Mouse (Mus musculus) ES-E14 (cell line): Measurements from ENCODE around the gene Itgae. TPM values are rescaled to one million over a fixed set of nuclear protein-coding genes. Genes with fewer than 3 reads are reported as not detected.

Source experiments
- DNase-seq: peaks from one replicate; pipeline ENCODE4 v3.0.0-alpha.2; 2013; ENCODE audit warnings: low read depth, low spot score
- H3K27ac ChIP-seq: 2 replicates; pipeline ENCODE4 v1.5.1; 2012; ENCODE audit warnings: low read depth, mild to moderate bottlenecking, low read length, moderate library complexity, mixed read lengths; ENCODE audit not compliant: poor library complexity, insufficient read depth, severe bottlenecking
- H3K36me3 ChIP-seq: 2 replicates; pipeline ENCODE4 v1.6.1; 2012; ENCODE audit warnings: mild to moderate bottlenecking, low read length, moderate library complexity, mixed read lengths; ENCODE audit not compliant: control insufficient read depth, poor library complexity, insufficient read depth, severe bottlenecking
- H3K4me1 ChIP-seq, 2 experiments: fragments of 150-350 bp in 1 of 2; sonication (generic) in 1 of 2; 2 replicates each; pipeline ENCODE4 v1.6.1; 2012; ENCODE audit warnings: low read length in 2 of 2, mild to moderate bottlenecking in 1 of 2, mixed read lengths in 1 of 2; ENCODE audit not compliant: control insufficient read depth in 2 of 2, insufficient read depth in 2 of 2, poor library complexity in 1 of 2
- H3K4me3 ChIP-seq, 2 experiments: fragments of 150-350 bp in 1 of 2; sonication (generic) in 1 of 2; 2 replicates each; pipeline ENCODE4 v1.5.1; 2012; ENCODE audit warnings: low read length in 2 of 2, low read depth in 1 of 2, mild to moderate bottlenecking in 1 of 2, mixed read lengths in 1 of 2; ENCODE audit not compliant: insufficient read depth in 1 of 2, poor library complexity in 1 of 2, severe bottlenecking in 1 of 2
- H3K9ac ChIP-seq: 2 replicates; pipeline ENCODE4 v1.6.1; 2012; ENCODE audit warnings: low read depth, mild to moderate bottlenecking, low read length, mixed read lengths; ENCODE audit not compliant: poor library complexity, insufficient read depth, severe bottlenecking
- H3K9me3 ChIP-seq: fragments of 150-350 bp; sonication (generic); 2 replicates; pipeline ENCODE4 v1.6.1; 2012; ENCODE audit warnings: low read depth, mild to moderate bottlenecking, low read length; ENCODE audit not compliant: control insufficient read depth, insufficient read depth
- CHD2 ChIP-seq: IDR thresholded peaks from 2 replicates; pipeline ENCODE4 v1.6.1; 2014; ENCODE audit warnings: mild to moderate bottlenecking, low read depth, low read length, inconsistent platforms
- HCFC1 ChIP-seq: IDR thresholded peaks from 2 replicates; pipeline ENCODE4 v1.6.1; 2012; ENCODE audit warnings: low read length, inconsistent platforms, borderline replicate concordance; ENCODE audit not compliant: insufficient read depth
- MAFK ChIP-seq: IDR thresholded peaks from 2 replicates; pipeline ENCODE4 v1.6.1; 2014; ENCODE audit warnings: mild to moderate bottlenecking, low read depth, low read length, inconsistent platforms; ENCODE audit not compliant: insufficient read depth
- ZC3H11A ChIP-seq: IDR thresholded peaks from 2 replicates; pipeline ENCODE4 v1.6.1; 2012; ENCODE audit warnings: low read depth, mild to moderate bottlenecking, inconsistent platforms, low read length, borderline replicate concordance
- ZNF384 ChIP-seq: IDR thresholded peaks from 2 replicates; pipeline ENCODE4 v1.6.1; 2012; ENCODE audit warnings: low read depth, low read length, inconsistent platforms
- in situ Hi-C, 2 experiments: fragments of 600-800 bp; cut with MboI; formaldehyde crosslinking; loops; one replicate each; pipeline ENCODE4 v1.15.1; 2025; ENCODE audit warnings: low sequenced_read_pairs in 2 of 2, inconsistent platforms in 1 of 2; ENCODE audit not compliant: unreplicated experiment in 2 of 2
- total RNA-seq: library from RNA; depleted of rRNA; stranded (reverse); fragments of 300-350 nt; gene quantifications from 2 replicates; pipeline ENCODE4 v1.2.3, GENCODE M21; 2012

The Itgae gene
- total RNA-seq, 1 experiment = 0.45 TPM

DNA sequence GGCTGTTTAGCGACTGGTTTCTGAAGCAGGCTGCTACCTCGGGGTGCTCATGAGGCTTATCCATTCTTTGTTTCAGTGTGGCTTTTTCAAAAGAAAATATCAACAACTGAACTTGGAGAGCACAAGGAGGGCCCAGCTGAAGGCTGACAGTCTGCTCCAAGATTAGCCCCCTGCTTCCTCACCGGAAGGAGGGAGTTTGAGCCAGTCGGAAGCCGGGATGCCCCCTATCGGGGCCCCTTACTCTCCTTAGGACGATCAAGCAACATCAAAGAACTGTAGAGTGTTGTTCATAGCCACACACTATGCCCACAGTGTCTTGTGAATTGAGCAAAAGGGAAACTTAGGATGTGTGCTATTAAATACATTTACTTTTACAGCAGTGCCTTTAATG is 56.6 kb downstream of the Itgae start:
- Histone ChIP-seq H3K4me1 (peaks cover 6 to 25% of the 10 kb centered on the region in 2 experiments), H3K9ac (peak overlapping the region; percentile 45; the same call in 1 of the 2 replicates), H3K9me3 (no peaks in the 10 kb centered on the region), H3K27ac (peak overlapping the region; percentile 95), H3K36me3 (no peaks in the 10 kb centered on the region), H3K4me3 (peak overlapping the region in 1 of 2 experiments; percentile 48; a peak in 1 of 4 replicates)
- DNase-seq = no peak
- in situ Hi-C loops = no loop called here
- TF ChIP-seq MAFK (no peak), CHD2 (no peak), ZC3H11A (no peak), HCFC1 (no peak), ZNF384 (no peak)

- TF ChIP-seq ZNF384 (no peak), ZC3H11A (no peak), CHD2 (no peak), HCFC1 (no peak), MAFK (no peak)
- Histone ChIP-seq H3K27ac (peak overlapping the region; percentile 33), H3K4me1 (peaks cover 5 to 24% of the 10 kb centered on the region in 2 experiments), H3K9me3 (no peaks in the 10 kb centered on the region), H3K9ac (no peak overlapping the region; the same call in 1 of the 2 replicates), H3K36me3 (no peaks in the 10 kb centered on the region), H3K4me3 (no peak overlapping the region; a peak in 1 of 4 replicates)
- no peak for DNase-seq
- in situ Hi-C loops = no loop called here
These were observed 57.8 kb downstream of the Itgae start for GRCm38 (mm10) chr11:73148209-73148608.

- H3K4me1 ChIP-seq = no peaks in the 10 kb centered on the region
- no peak for TF ChIP-seq CHD2
- TF ChIP-seq HCFC1 = no peak
- no peak for TF ChIP-seq MAFK
- TF ChIP-seq ZC3H11A = no peak
- TF ChIP-seq ZNF384 = no peak
- H3K9me3 ChIP-seq = no peaks in the 10 kb centered on the region
- H3K4me3 ChIP-seq = no peak overlapping the region
- in situ Hi-C loops = no loop called here
- DNase-seq = no peak
- no peak overlapping the region for H3K27ac ChIP-seq
- H3K36me3 ChIP-seq = no peaks in the 10 kb centered on the region
- H3K9ac ChIP-seq = no peak overlapping the region
These were observed 64.7 kb downstream of the Itgae start for GRCm38 (mm10) chr11:73155071-73155470.

- H3K9ac ChIP-seq = peak within 1 kb of the TSS; percentile 64
- H3K36me3 ChIP-seq = no peaks in the 10 kb centered on the region
- DNase-seq = no peak
- no peaks in the 10 kb centered on the region for H3K9me3 ChIP-seq
- in situ Hi-C loops = no loop called here
- TF ChIP-seq ZC3H11A (no peak), CHD2 (no peak), HCFC1 (peak; percentile 46; the same call in 1 of the 2 replicates), ZNF384 (no peak), MAFK (no peak)
- H3K4me1 ChIP-seq = no peaks in the 10 kb centered on the region
- H3K27ac ChIP-seq = no peak within 1 kb of the TSS
- H3K4me3 ChIP-seq = peak within 1 kb of the TSS; percentile 64 to 69
These were observed 69.8 kb downstream of the Itgae start, which contains the start of gene P2rx5 for GRCm38 (mm10) chr11:73159957-73160810. P2rx5 (plus strand) TSS chr11:73160421.
